Mouse (Mus musculus) lung, adult 2 months (tissue): ENCODE results near the gene Neu1.
A peak's percentile ranks its signal among the peaks of the same experiment; 100 is the strongest.

Source experiments
- CTCF ChIP-seq: fragments of 200-500 bp; IDR thresholded peaks from 2 replicates; pipeline ENCODE4 v1.5.1; 2011; ENCODE audit warnings: mild to moderate bottlenecking, low read length, control low read depth; ENCODE audit not compliant: insufficient read depth
- POLR2A ChIP-seq: fragments of 200-500 bp; IDR thresholded peaks from 2 replicates; pipeline ENCODE4 v1.6.1; 2011; ENCODE audit warnings: low read depth, mild to moderate bottlenecking, control low read depth, low read length, borderline replicate concordance; ENCODE audit errors: extremely low read depth

DNA sequence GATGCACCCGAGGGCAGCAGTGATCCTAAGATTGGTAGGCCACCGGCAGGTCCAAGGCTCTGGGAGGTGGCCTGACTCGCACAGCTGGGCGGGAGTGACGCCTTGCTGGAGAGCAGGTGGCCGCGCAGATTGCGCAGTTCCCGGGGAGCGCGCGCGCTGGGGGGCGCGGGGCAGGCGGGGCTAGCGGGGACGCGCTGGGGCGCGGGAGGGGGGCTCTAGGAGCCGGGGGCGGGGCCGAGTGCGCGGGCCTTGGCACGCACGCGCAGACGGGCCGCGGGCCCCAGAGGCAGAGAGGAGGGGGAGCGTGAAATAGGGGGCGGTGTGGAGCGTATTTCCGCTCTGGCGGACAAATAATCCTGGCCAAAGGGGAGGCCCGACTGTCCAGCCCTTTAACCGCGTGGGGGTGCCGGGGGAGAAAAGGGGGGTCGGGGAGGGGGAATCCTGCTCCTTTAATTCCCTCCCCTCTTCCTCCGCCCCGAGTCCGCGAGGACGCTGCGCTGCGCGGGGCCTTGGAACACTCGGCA lies 36.9 kb upstream of the Neu1 start:
- TF ChIP-seq POLR2A (peak; percentile 79; the same call in 1 of the 2 replicates), CTCF (no peak)
